Mouse (Mus musculus) forebrain, embryonic 16.5 days (tissue): ENCODE measurements around the gene Vsig10. TPM values are rescaled to one million over a fixed set of nuclear protein-coding genes. Genes with fewer than 3 reads are reported as not detected.

Source experiments
- ATAC-seq: fragments of 200-750 bp; cut with Nextera tagmentation; 2 replicates; pipeline ENCODE4 v1.8.0; 2017; ENCODE audit warnings: mild to moderate bottlenecking, moderate library complexity
- H3K27ac ChIP-seq: fragments of 300-500 bp; sonication (generic); 2 replicates; pipeline ENCODE4 v1.5.1; 2014; ENCODE audit warnings: low read length, control low read depth
- H3K27me3 ChIP-seq: fragments of 300-500 bp; sonication (generic); replicated peaks from 2 replicates; pipeline ENCODE4 v1.6.1; 2014; ENCODE audit warnings: low read length; ENCODE audit not compliant: control insufficient read depth, insufficient read depth
- H3K36me3 ChIP-seq: fragments of 300-500 bp; sonication (generic); 2 replicates; pipeline ENCODE4 v1.6.1; 2014; ENCODE audit not compliant: control insufficient read depth, insufficient read depth
- H3K4me1 ChIP-seq: fragments of 300-500 bp; sonication (generic); replicated peaks from 2 replicates; pipeline ENCODE4 v1.6.1; 2014; ENCODE audit warnings: low read length; ENCODE audit not compliant: control insufficient read depth, insufficient read depth
- H3K4me2 ChIP-seq: fragments of 300-500 bp; sonication (generic); 2 replicates; pipeline ENCODE4 v1.6.1; 2014; ENCODE audit warnings: mild to moderate bottlenecking, low read length, control low read depth
- H3K4me3 ChIP-seq: fragments of 300-500 bp; sonication (generic); replicated peaks from 2 replicates; pipeline ENCODE4 v1.5.1; 2014; ENCODE audit warnings: mild to moderate bottlenecking, low read length, control low read depth
- H3K9ac ChIP-seq: fragments of 300-500 bp; sonication (generic); replicated peaks from 2 replicates; pipeline ENCODE4 v1.6.1; 2014; ENCODE audit warnings: low read depth, low read length, control low read depth
- H3K9me3 ChIP-seq: fragments of 300-500 bp; sonication (generic); 2 replicates; pipeline ENCODE4 v1.6.1; 2016; ENCODE audit warnings: low read length; ENCODE audit not compliant: control insufficient read depth
- WGBS: fragments of 180-500 bp; shearing (Covaris S2); extraction: QIAGEN DNeasy Blood & Tissue Kit; methylation state at CpG from one replicate; pipeline ENCODE4 v1.1.7; 2014; 5-methylcytosine and 5-hydroxymethylcytosine counted together
- polyA plus RNA-seq: library from polyadenylated mRNA; unstranded; fragments of >200 nt; fragmentation: Nextera tagmentation; extraction: Ambion mirVana; gene quantifications from 2 replicates; pipeline ENCODE4 v1.2.1, GENCODE M21; 2015

Vsig10 gene
- polyA plus RNA-seq, 1 experiment from 2014 or later = 2.1 TPM

GRCm38 (mm10) chr5:117313909-117314308 lies 5.0 kb upstream of the Vsig10 start:
- H3K4me3 ChIP-seq = no peak overlapping the region

DNA sequence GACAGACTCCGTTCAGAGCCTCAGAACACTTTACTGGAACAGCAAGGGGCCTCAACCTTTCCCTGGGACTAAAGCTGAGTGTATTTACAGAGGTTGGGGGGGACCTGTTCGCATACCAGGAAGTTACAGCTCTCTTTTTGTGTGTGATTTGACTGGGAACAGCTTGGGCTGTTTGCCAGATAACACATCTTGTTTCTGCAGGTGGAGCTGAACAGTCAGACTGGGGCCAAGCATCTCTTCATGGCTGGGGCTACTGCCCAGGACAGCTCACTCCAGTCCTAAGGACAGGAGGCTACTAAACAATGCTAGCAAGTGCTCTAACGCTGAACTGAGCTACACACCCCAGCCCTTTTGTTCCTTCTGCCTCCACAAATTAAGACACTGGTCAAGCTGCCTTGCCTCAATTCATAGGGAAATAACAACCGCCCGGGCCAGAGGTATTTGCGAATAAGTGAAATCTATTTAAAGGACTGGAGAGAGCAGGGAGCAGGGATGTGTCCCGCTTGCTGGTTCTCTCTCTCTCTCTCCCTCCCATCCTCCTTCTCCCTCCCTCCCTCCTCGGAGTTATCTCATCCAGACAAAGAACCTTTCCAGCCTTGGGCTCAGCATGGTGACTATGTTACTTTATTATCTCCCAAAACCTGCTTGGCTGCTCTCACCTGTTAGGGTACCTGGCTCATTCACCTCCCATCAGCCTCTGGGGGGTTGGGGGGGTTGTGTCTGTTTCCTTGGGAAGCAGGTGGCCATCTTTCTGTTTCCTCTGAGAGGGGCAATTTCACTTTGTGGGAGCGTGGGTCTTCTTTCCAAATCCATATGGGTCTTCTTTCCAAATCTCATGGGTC lies 4.1 kb upstream of the Vsig10 start:
- Histone ChIP-seq H3K4me3 (no peak overlapping the region), H3K9me3 (no peaks in the 10 kb centered on the region), H3K27ac (no peak overlapping the region), H3K27me3 (0 out of 2 replicates have a peak, but pooled peaks cover 2% of the 10 kb centered on the region), H3K36me3 (no peaks in the 10 kb centered on the region), H3K9ac (no peak overlapping the region), H3K4me2 (no peak overlapping the region), H3K4me1 (peaks cover 7% of the 10 kb centered on the region)
- 12% methylated on average over 9 of the region's 9 CpGs for whole genome bisulfite sequencing
- no peak for ATAC-seq

More at GRCm38 (mm10) chr5:117313909-117314308, 5.0 kb upstream of the Vsig10 start:
- Histone ChIP-seq H3K4me2 (no peak overlapping the region), H3K9me3 (no peaks in the 10 kb centered on the region), H3K27ac (no peak overlapping the region), H3K4me1 (0 out of 2 replicates have a peak, but pooled peaks cover 2% of the 10 kb centered on the region), H3K36me3 (no peaks in the 10 kb centered on the region), H3K27me3 (0 out of 2 replicates have a peak, but pooled peaks cover 2% of the 10 kb centered on the region), H3K9ac (no peak overlapping the region)
- WGBS = 45% methylated on average over 10 of the region's 10 CpGs
- ATAC-seq = no peak

GRCm38 (mm10) chr5:117323751-117324150 lies 4.9 kb downstream of the Vsig10 start:
- no peak overlapping the region for H3K27ac ChIP-seq
- WGBS = 86% methylated on average over 9 of the region's 9 CpGs
- ATAC-seq = no peak

DNA sequence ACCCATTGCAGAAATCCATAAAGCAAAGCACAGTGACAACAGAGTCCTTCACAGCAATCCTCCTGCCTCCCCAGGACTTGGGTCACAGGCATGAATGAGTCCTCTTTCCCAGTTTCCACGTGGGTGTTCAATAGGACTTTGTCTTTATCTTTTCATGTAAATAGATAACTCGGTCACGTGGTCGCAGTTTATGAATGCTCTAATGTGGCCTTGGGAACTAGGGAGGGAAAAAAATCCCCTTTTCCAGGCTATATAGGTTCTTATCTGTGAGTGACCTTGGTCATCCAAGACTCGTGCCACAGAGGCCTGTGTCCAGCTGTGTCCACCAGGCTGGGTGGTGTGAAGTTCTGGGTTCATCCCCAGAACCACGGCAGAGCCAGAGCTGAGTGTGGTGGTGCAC lies 7.5 kb downstream of the Vsig10 start:
- H3K4me3 ChIP-seq = no peak overlapping the region
- H3K27me3 ChIP-seq = no peaks in the 10 kb centered on the region; the same call in 1 of the 2 replicates
- H3K27ac ChIP-seq = no peak overlapping the region
- no peak overlapping the region for H3K9ac ChIP-seq
- ATAC-seq = no peak
- no peaks in the 10 kb centered on the region for H3K9me3 ChIP-seq
- no peaks in the 10 kb centered on the region for H3K36me3 ChIP-seq
- 77% methylated on average over 6 of the region's 6 CpGs for WGBS
- H3K4me2 ChIP-seq = no peak overlapping the region
- no peaks in the 10 kb centered on the region for H3K4me1 ChIP-seq

More at GRCm38 (mm10) chr5:117323751-117324150, 4.9 kb downstream of the Vsig10 start:
- Histone ChIP-seq H3K9ac (no peak overlapping the region), H3K9me3 (no peaks in the 10 kb centered on the region), H3K4me3 (no peak overlapping the region), H3K4me2 (no peak overlapping the region), H3K27me3 (no peaks in the 10 kb centered on the region; the same call in none of the 2 replicates), H3K36me3 (no peaks in the 10 kb centered on the region), H3K4me1 (peaks cover 7% of the 10 kb centered on the region)

DNA sequence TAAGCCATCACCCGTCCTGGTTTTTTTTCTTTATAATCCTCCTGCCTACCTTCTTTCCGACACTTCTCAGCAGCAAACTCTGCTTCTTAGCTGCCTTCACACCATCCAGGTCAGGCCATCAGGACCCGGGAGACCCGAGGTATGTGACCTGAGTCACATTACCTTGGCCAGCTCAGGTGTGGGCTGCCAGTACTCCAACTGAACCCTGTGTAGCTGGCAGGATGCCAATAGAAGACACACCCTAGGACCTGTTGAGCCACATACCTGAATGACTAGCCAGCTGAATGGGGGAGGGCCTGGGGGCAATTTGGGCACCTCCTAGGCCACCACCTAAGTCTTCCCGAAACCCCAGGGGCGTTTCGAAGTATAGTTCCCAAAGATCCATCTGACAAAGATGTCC lies 11.6 kb downstream of the Vsig10 start:
- Histone ChIP-seq H3K4me1 (no peaks in the 10 kb centered on the region), H3K4me3 (no peak overlapping the region), H3K4me2 (no peak overlapping the region), H3K9ac (no peak overlapping the region), H3K27me3 (no peaks in the 10 kb centered on the region), H3K27ac (no peak overlapping the region), H3K36me3 (no peaks in the 10 kb centered on the region), H3K9me3 (no peaks in the 10 kb centered on the region)
- no peak for ATAC-seq
- 84% methylated on average over 7 of the region's 7 CpGs for WGBS

DNA sequence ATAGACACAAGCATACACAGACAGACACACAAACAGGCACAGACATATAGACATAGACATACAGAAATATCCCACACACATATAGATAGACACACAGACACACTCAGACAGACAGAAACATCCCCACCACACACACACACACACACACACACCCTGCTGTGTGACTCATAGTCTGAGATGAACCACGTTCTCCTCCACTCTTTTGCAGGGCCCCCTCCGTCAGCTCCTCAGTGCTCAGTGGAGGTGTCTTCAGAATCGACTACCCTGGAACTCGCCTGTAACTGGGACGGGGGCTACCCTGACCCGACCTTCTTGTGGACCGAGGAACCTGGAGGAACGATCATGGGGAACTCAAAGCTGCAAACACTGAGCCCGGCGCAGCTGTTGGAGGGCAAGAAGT lies 19.1 kb downstream of the Vsig10 start:
- Histone ChIP-seq H3K4me2 (no peak overlapping the region), H3K27ac (no peak overlapping the region), H3K27me3 (no peaks in the 10 kb centered on the region), H3K4me3 (no peak overlapping the region), H3K36me3 (no peaks in the 10 kb centered on the region), H3K4me1 (no peaks in the 10 kb centered on the region), H3K9me3 (no peaks in the 10 kb centered on the region; the same call in 1 of the 2 replicates), H3K9ac (no peak overlapping the region)
- 93% methylated on average over 10 of the region's 10 CpGs for WGBS
- no peak for ATAC-seq

DNA sequence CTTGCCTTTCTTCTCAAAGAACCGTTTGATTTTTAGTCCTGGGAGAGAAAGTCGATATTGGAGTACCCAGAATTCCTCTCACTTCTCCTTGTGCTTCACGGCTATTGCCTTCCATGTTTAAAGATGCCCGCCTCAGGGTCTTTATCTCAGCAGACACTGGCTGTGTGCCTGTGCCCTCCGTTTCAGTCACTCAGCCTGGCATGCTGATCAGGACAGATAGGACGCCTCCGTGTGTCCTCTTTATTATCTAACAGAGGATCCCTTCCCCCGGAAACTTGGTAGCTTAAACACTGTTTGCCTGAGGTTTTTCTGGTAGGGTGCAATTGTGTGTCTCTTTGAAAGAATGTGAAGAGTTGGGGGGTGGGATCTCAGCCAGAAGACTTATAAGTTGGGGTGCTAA lies 19.6 kb downstream of the Vsig10 start:
- no peak overlapping the region for H3K27ac ChIP-seq
- no peak overlapping the region for H3K4me2 ChIP-seq
- H3K9ac ChIP-seq = no peak overlapping the region
- H3K27me3 ChIP-seq = no peaks in the 10 kb centered on the region
- 85% methylated on average over 8 of the region's 8 CpGs for WGBS
- H3K4me3 ChIP-seq = no peak overlapping the region
- no peaks in the 10 kb centered on the region; the same call in 1 of the 2 replicates for H3K9me3 ChIP-seq
- no peak for ATAC-seq
- no peaks in the 10 kb centered on the region for H3K4me1 ChIP-seq
- no peaks in the 10 kb centered on the region for H3K36me3 ChIP-seq

- no peaks in the 10 kb centered on the region for H3K4me1 ChIP-seq
- no peaks in the 10 kb centered on the region for H3K27me3 ChIP-seq
- WGBS = 84% methylated on average over 6 of the region's 6 CpGs
- no peak overlapping the region for H3K27ac ChIP-seq
- H3K4me2 ChIP-seq = no peak overlapping the region
- ATAC-seq = no peak
- H3K36me3 ChIP-seq = no peaks in the 10 kb centered on the region
- no peaks in the 10 kb centered on the region; the same call in 1 of the 2 replicates for H3K9me3 ChIP-seq
- no peak overlapping the region for H3K4me3 ChIP-seq
- H3K9ac ChIP-seq = no peak overlapping the region
Observed at GRCm38 (mm10) chr5:117340081-117340480, 21.2 kb downstream of the Vsig10 start.

GRCm38 (mm10) chr5:117341896-117342295 lies 23.0 kb downstream of the Vsig10 start:
- WGBS = 90% methylated on average over 6 of the region's 6 CpGs
- no peak overlapping the region for H3K9ac ChIP-seq
- no peaks in the 10 kb centered on the region for H3K4me1 ChIP-seq
- H3K27ac ChIP-seq = no peak overlapping the region
- no peak overlapping the region for H3K4me3 ChIP-seq
- H3K9me3 ChIP-seq = no peaks in the 10 kb centered on the region; the same call in 1 of the 2 replicates
- no peak for ATAC-seq
- H3K27me3 ChIP-seq = no peaks in the 10 kb centered on the region
- H3K4me2 ChIP-seq = no peak overlapping the region
- no peaks in the 10 kb centered on the region for H3K36me3 ChIP-seq
